Mouse (Mus musculus): ENCODE data around the gene Ccdc86.

GRCm38 (mm10) chr19:10949558-10949957 lies 492 bp upstream of the Ccdc86 start:
- TF ChIP-seq POLR2A (IDR thresholded peaks at IDR 0.05; ENCODE audit: low read depth, low read length) (no peak), CTCF (IDR thresholded peaks at IDR 0.05; ENCODE audit: extremely low read depth, insufficient read length, insufficient replicate concordance, low read depth, low read length) (no peak)

Data from small intestine, adult 2 months (tissue).